In genomic region chr14:25576642-25577041, GRCm38 (mm10) we compare ENCODE assay signal across 12 mouse cellular contexts.
DNase-seq lines count a peak whose midpoint lies in the region; ATAC-seq and TF ChIP-seq lines count a peak whose summit lies in the region.
"Had no signal": no experiment of that assay in that cellular context is flagged by ENCODE, and none has a peak within 500 bp of the region (broad histone marks: within the 10 kb centered on the region; RNA-seq: fewer than 3 reads in every experiment).

No protein-coding gene starts in this region.

- H3K4me1 ChIP-seq in heart, embryonic 15.5 days (replicated peaks), result peaks cover 48% of the 10 kb centered on the region
- H3K4me1 ChIP-seq in lung, embryonic 16.5 days (replicated peaks; ENCODE audit: control insufficient read depth, insufficient read depth, low read length), result peaks cover 5% of the 10 kb centered on the region
- H3K4me1 ChIP-seq in lung, postnatal 0 days (ENCODE audit: insufficient read depth, low read depth, low read length), result no peaks in the 10 kb centered on the region
- peaks cover 24% of the 10 kb centered on the region for H3K4me1 ChIP-seq in neural tube, embryonic 14.5 days (ENCODE audit: control insufficient read depth, insufficient read depth, low read length)

- no peaks in the 10 kb centered on the region for H3K9me3 ChIP-seq in heart, embryonic 15.5 days (replicated peaks)
- no peaks in the 10 kb centered on the region for H3K9me3 ChIP-seq in lung, embryonic 16.5 days (ENCODE audit: control insufficient read depth, low read length)
- H3K9me3 ChIP-seq in lung, postnatal 0 days (ENCODE audit: low read length), result no peaks in the 10 kb centered on the region
- H3K9me3 ChIP-seq in neural tube, embryonic 14.5 days (ENCODE audit: control insufficient read depth, low read length), result no peaks in the 10 kb centered on the region

- ATAC-seq in heart, embryonic 15.5 days (replicated peaks; ENCODE audit: insufficient number of reproducible peaks, insufficient read depth, low FRiP score, low read depth), result no peak
- ATAC-seq in lung, embryonic 16.5 days (ENCODE audit: low read depth), result no peak
- no peak for ATAC-seq in lung, postnatal 0 days
- peak; percentile 51 for ATAC-seq in megakaryocyte, adult 5-6 weeks (ENCODE audit: poor library complexity, severe bottlenecking)
- ATAC-seq in neural tube, embryonic 14.5 days (ENCODE audit: low read depth), result no peak
- ATAC-seq: CD4-positive, CD25-positive, alpha-beta regulatory T cell, adult 4 months had no signal

- intact Hi-C loops in heart, postnatal 10 days (cut with DNase I), result no loop called here

- TF ChIP-seq EP300 in lung, postnatal 0 days (IDR thresholded peaks at IDR 0.05), result no peak

- no peak overlapping the region for H3K4me2 ChIP-seq in heart, embryonic 15.5 days
- no peak overlapping the region for H3K4me2 ChIP-seq in lung, embryonic 16.5 days (ENCODE audit: low read depth, low read length)
- H3K4me2 ChIP-seq in lung, postnatal 0 days (replicated peaks; ENCODE audit: low read depth, low read length), result no peak overlapping the region
- no peak overlapping the region for H3K4me2 ChIP-seq in neural tube, embryonic 14.5 days (ENCODE audit: low read depth, low read length)

- H3K36me3 ChIP-seq in heart, embryonic 15.5 days, result peaks cover 39% of the 10 kb centered on the region
- H3K36me3 ChIP-seq in lung, embryonic 16.5 days (ENCODE audit: control insufficient read depth, insufficient read depth, low read length), result peaks cover 24% of the 10 kb centered on the region
- peaks cover 25% of the 10 kb centered on the region for H3K36me3 ChIP-seq in lung, postnatal 0 days (ENCODE audit: insufficient read depth, low read length)
- H3K36me3 ChIP-seq in neural tube, embryonic 14.5 days (ENCODE audit: control insufficient read depth, insufficient read depth, low read length), result peaks cover 17% of the 10 kb centered on the region; the same call in 1 of the 2 replicates

- no peak for DNase-seq in heart, postnatal 10 days
- DNase-seq in lung, postnatal 0 days (ENCODE audit: low spot score), result no peak
- DNase-seq in adrenal gland, postnatal 36 days, result no peak
- DNase-seq: cerebellum, adult 11 months; gastrocnemius, postnatal 25 days; kidney, adult 2 months; liver, postnatal 0 days had no signal

- H3K4me3 ChIP-seq in heart, embryonic 15.5 days, result no peak overlapping the region
- H3K4me3 ChIP-seq in lung, embryonic 16.5 days (ENCODE audit: low read length), result no peak overlapping the region
- H3K4me3 ChIP-seq in lung, postnatal 0 days (ENCODE audit: low read depth, low read length), result no peak overlapping the region
- no peak overlapping the region for H3K4me3 ChIP-seq in neural tube, embryonic 14.5 days (ENCODE audit: low read depth, low read length)

- no peak overlapping the region for H3K9ac ChIP-seq in heart, embryonic 15.5 days
- no peak overlapping the region for H3K9ac ChIP-seq in lung, embryonic 16.5 days (ENCODE audit: low read length)
- H3K9ac ChIP-seq in lung, postnatal 0 days (replicated peaks; ENCODE audit: low read depth), result no peak overlapping the region
- no peak overlapping the region for H3K9ac ChIP-seq in neural tube, embryonic 14.5 days (replicated peaks; ENCODE audit: low read depth, low read length)
- H3K9ac ChIP-seq: liver, postnatal 0 days had no signal

- H3K27ac ChIP-seq in heart, embryonic 15.5 days, result peak overlapping the region; percentile 63
- peak overlapping the region; percentile 5; the same call in 1 of the 2 replicates for H3K27ac ChIP-seq in lung, embryonic 16.5 days (ENCODE audit: low read length)
- no peak overlapping the region for H3K27ac ChIP-seq in lung, postnatal 0 days (ENCODE audit: low read length)
- H3K27ac ChIP-seq in neural tube, embryonic 14.5 days (ENCODE audit: low read depth, low read length), result 0 out of 2 replicates have a peak overlapping the region, but pooled peaks have one; percentile 34

- 82% methylated on average over 3 of the region's 3 CpGs for WGBS in heart, embryonic 15.5 days
- 71% methylated on average over 3 of the region's 3 CpGs for whole genome bisulfite sequencing in lung, embryonic 16.5 days
- WGBS in lung, postnatal 0 days, result 82% methylated on average over 3 of the region's 3 CpGs
- WGBS in neural tube, embryonic 14.5 days, result 97% methylated on average over 3 of the region's 3 CpGs

- no peaks in the 10 kb centered on the region for H3K27me3 ChIP-seq in heart, embryonic 15.5 days
- no peaks in the 10 kb centered on the region for H3K27me3 ChIP-seq in lung, embryonic 16.5 days (ENCODE audit: control insufficient read depth, insufficient read depth, low read depth, low read length)
- H3K27me3 ChIP-seq in lung, postnatal 0 days (replicated peaks; ENCODE audit: insufficient read depth, low read length), result no peaks in the 10 kb centered on the region
- no peaks in the 10 kb centered on the region for H3K27me3 ChIP-seq in neural tube, embryonic 14.5 days (ENCODE audit: control insufficient read depth, insufficient read depth, low read length)

- no peak for TF ChIP-seq CTCF in lung, postnatal 0 days (IDR thresholded peaks at IDR 0.05)
